8 mouse cellular contexts compared by ENCODE assay signal in the genomic region with DNA sequence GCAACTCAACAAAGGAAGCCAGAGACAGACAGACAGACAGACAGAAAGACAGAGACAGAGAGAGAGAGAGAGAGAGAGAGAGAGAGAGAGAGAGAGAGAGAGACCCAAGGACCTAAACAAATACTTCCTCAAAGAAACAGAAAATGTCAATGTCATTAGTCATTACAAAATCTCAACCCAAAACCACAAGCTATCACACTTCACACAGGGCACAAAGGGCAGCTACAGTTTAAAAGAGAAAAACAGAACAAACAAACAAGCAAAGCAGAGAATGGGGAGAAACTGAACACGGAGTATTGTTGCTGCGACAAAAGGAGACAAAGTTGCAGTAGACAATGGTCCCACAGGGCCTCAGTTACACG. TPM values are rescaled to one million over a fixed set of nuclear protein-coding genes. Genes with fewer than 3 reads are reported as not detected.
DNase-seq lines count a peak whose midpoint lies in the region; ATAC-seq and TF ChIP-seq lines count a peak whose summit lies in the region.

No protein-coding gene starts in this region.

- H3K4me2 ChIP-seq in intestine, postnatal 0 days (replicated peaks; ENCODE audit: low read depth) = no peak overlapping the region
- H3K4me2 ChIP-seq in neural tube, embryonic 13.5 days = no peak overlapping the region

- H3K4me1 ChIP-seq in intestine, postnatal 0 days (replicated peaks; ENCODE audit: control insufficient read depth, insufficient read depth, low read length) = no peaks in the 10 kb centered on the region
- peaks cover 52% of the 10 kb centered on the region for H3K4me1 ChIP-seq in neural tube, embryonic 13.5 days (replicated peaks)

- 50% methylated on average over 3 of the region's 3 CpGs for WGBS in intestine, postnatal 0 days
- WGBS in neural tube, embryonic 13.5 days = 7% methylated on average over 3 of the region's 3 CpGs

- no peaks in the 10 kb centered on the region for H3K36me3 ChIP-seq in intestine, postnatal 0 days (ENCODE audit: control insufficient read depth, insufficient read depth)
- no peaks in the 10 kb centered on the region for H3K36me3 ChIP-seq in neural tube, embryonic 13.5 days

- no peak for TF ChIP-seq CTCF in layer of hippocampus, adult 2 months (conservative IDR thresholded peaks at IDR 0.05)
- TF ChIP-seq CTCF in intestine, postnatal 0 days (IDR thresholded peaks at IDR 0.05; ENCODE audit: low read depth) = no peak

- no peak for DNase-seq in layer of hippocampus, adult 2 months (ENCODE audit: low spot score in 2 of 2)
- DNase-seq in layer of hippocampus, postnatal 14 days (ENCODE audit: low spot score in 2 of 2) = no peak
- DNase-seq in cerebellum, postnatal 14 days = no peak
- no peak for DNase-seq in spleen, postnatal 14 days (ENCODE audit: low spot score in 2 of 2)
- no peak for DNase-seq in right cerebral cortex, postnatal 10 days (ENCODE audit: low spot score in 2 of 2)

- H3K4me3 ChIP-seq in layer of hippocampus, adult 2 months = no peak overlapping the region
- no peak overlapping the region for H3K4me3 ChIP-seq in intestine, postnatal 0 days (ENCODE audit: low read depth, low read length)
- no peak overlapping the region for H3K4me3 ChIP-seq in neural tube, embryonic 13.5 days

- H3K27me3 ChIP-seq in intestine, postnatal 0 days (replicated peaks; ENCODE audit: control insufficient read depth, insufficient read depth, low read length) = no peaks in the 10 kb centered on the region
- no peaks in the 10 kb centered on the region for H3K27me3 ChIP-seq in neural tube, embryonic 13.5 days

- H3K9ac ChIP-seq in intestine, postnatal 0 days (ENCODE audit: low read depth, low read length) = no peak overlapping the region
- peak overlapping the region; percentile 43 for H3K9ac ChIP-seq in neural tube, embryonic 13.5 days

- no peaks in the 10 kb centered on the region for H3K9me3 ChIP-seq in intestine, postnatal 0 days (ENCODE audit: control insufficient read depth)
- no peaks in the 10 kb centered on the region for H3K9me3 ChIP-seq in neural tube, embryonic 13.5 days

- peak overlapping the region; percentile 90 for H3K27ac ChIP-seq in layer of hippocampus, adult 2 months
- H3K27ac ChIP-seq in intestine, postnatal 0 days (ENCODE audit: low read depth, low read length) = peak overlapping the region; percentile 60; the same call in 1 of the 2 replicates
- H3K27ac ChIP-seq in neural tube, embryonic 13.5 days (replicated peaks) = peak overlapping the region; percentile 89

- peak; percentile 68 for ATAC-seq in common myeloid progenitor, adult 5-6 weeks (replicated peaks; ENCODE audit: low read depth, poor library complexity, severe bottlenecking)
- ATAC-seq in intestine, postnatal 0 days = no peak
- ATAC-seq in neural tube, embryonic 13.5 days (ENCODE audit: low read depth) = no peak

RNA-seq across cellular contexts. Expression of a gene that starts 28.3 kb away (rescaled TPM):
- 10 to 100 TPM; 62.8 to 63.4 TPM for total RNA-seq in layer of hippocampus, adult 2 months (2021)
- total RNA-seq in layer of hippocampus, postnatal 14 days (2021) = 10 to 100 TPM; 65.5 to 65.6 TPM
- 55.0 and 96.1 TPM in 2 replicates for total RNA-seq in common myeloid progenitor, adult 5-6 weeks (2017)
- 9.8 and 9.9 TPM in 2 replicates for polyA plus RNA-seq in intestine, postnatal 0 days (2015; fragmentation: Nextera tagmentation; extraction: Ambion mirVana)
- 28.3 and 30.7 TPM in 2 replicates for polyA plus RNA-seq in neural tube, embryonic 13.5 days (2015; fragmentation: Nextera tagmentation; extraction: Ambion mirVana)

RNA-seq across cellular contexts. Expression of a gene that starts 56.6 kb away (rescaled TPM):
- 1 to 10 TPM; 3.1 to 3.2 TPM for total RNA-seq in layer of hippocampus, adult 2 months (2021)
- total RNA-seq in layer of hippocampus, postnatal 14 days (2021) = 1 to 10 TPM; 2.7 to 2.8 TPM
- not detected in 2 replicates for total RNA-seq in common myeloid progenitor, adult 5-6 weeks (2017)
- not detected in 2 replicates for polyA plus RNA-seq in intestine, postnatal 0 days (2015; fragmentation: Nextera tagmentation; extraction: Ambion mirVana)
- polyA plus RNA-seq in neural tube, embryonic 13.5 days (2015; fragmentation: Nextera tagmentation; extraction: Ambion mirVana) = 1.3 and 1.8 TPM in 2 replicates
